Mouse (Mus musculus) forebrain, embryonic 12.5 days (tissue): Measurements from ENCODE around the gene Wwc1. TPM values are rescaled to one million over a fixed set of nuclear protein-coding genes. Genes with fewer than 3 reads are reported as not detected.

Source experiments
- ATAC-seq: fragments of 200-750 bp; cut with Nextera tagmentation; 2 replicates; pipeline ENCODE4 v1.8.0; 2017; ENCODE audit warnings: moderate TSS enrichment; ENCODE audit not compliant: low FRiP score
- H3K27ac ChIP-seq: fragments of 300-500 bp; sonication (generic); 2 replicates; pipeline ENCODE4 v1.5.1; 2016; ENCODE audit warnings: mild to moderate bottlenecking
- H3K27me3 ChIP-seq: fragments of 300-500 bp; sonication (generic); 2 replicates; pipeline ENCODE4 v1.6.1; 2016; ENCODE audit warnings: mild to moderate bottlenecking
- H3K36me3 ChIP-seq: fragments of 300-500 bp; sonication (generic); replicated peaks from 2 replicates; pipeline ENCODE4 v1.6.1; 2016; ENCODE audit warnings: mild to moderate bottlenecking
- H3K4me1 ChIP-seq: fragments of 300-500 bp; sonication (generic); 2 replicates; pipeline ENCODE4 v1.6.1; 2016
- H3K4me2 ChIP-seq: fragments of 300-500 bp; sonication (generic); 2 replicates; pipeline ENCODE4 v1.6.1; 2016; ENCODE audit warnings: mild to moderate bottlenecking, moderate library complexity
- H3K4me3 ChIP-seq: fragments of 300-500 bp; sonication (generic); replicated peaks from 2 replicates; pipeline ENCODE4 v1.5.1; 2016; ENCODE audit warnings: mild to moderate bottlenecking
- H3K9ac ChIP-seq: fragments of 300-500 bp; sonication (generic); 2 replicates; pipeline ENCODE4 v1.6.1; 2016; ENCODE audit warnings: mild to moderate bottlenecking
- H3K9me3 ChIP-seq: fragments of 300-500 bp; sonication (generic); 2 replicates; pipeline ENCODE4 v1.6.1; 2016
- WGBS: fragments of 180-500 bp; shearing (Covaris S2); methylation state at CpG from one replicate; pipeline ENCODE4 v1.1.7; 2016; 5-methylcytosine and 5-hydroxymethylcytosine counted together
- polyA plus RNA-seq: library from polyadenylated mRNA; unstranded; fragments of >200 nt; fragmentation: Nextera tagmentation; extraction: Ambion mirVana; gene quantifications from 2 replicates; pipeline ENCODE4 v1.2.1, GENCODE M21; 2016

Gene Wwc1
- polyA plus RNA-seq, 1 experiment from 2014 or later = 10.3 TPM

DNA sequence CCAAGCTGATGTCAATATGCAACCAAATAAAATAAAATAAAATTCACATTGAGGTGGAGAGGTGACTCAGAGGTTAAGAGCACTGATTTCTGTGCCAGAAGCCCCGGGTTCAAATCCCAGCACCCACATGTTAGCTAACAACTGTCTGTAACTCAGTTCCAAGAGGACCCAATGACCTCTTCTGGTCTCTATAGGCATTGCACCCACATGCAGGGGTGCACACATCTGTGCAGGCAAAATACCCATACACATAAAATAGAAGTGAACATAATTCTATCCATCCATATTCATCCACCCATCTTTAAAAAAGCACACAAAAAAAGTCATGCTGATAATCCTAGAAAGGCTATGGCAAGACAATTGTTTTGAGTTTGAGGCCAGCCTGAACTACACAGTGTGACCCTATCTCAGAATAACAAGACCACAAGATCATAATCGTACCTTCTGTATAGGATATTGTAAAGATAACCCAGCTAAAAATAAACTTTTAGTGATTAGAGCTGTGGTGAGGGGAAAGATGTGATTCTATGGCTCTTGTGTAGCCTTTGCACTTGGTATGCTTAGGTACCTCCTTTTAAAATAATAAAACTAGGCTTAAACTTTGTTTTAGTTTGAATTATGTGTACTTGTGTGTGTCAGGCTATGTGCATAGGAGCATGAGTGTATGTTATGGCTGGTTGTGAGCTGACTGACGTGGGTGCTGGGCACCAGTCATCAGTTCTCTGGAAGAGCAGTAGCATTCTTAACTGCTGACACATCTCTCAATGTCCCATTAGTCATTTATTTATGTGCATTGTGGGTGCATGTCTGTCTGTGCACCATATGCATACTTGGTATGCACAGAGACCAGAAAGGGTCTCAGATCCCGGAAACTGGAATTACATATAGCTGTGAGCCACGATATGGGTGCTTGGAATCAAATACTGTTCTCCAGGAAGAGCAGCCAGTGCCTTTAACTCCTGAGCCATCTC lies 142.9 kb downstream of the Wwc1 start:
- no peak overlapping the region for H3K4me2 ChIP-seq
- ATAC-seq = no peak
- H3K36me3 ChIP-seq = peaks cover 26% of the 10 kb centered on the region
- H3K4me1 ChIP-seq = peaks cover 26% of the 10 kb centered on the region
- H3K4me3 ChIP-seq = no peak overlapping the region
- H3K27me3 ChIP-seq = no peaks in the 10 kb centered on the region
- peak overlapping the region; percentile 66 for H3K27ac ChIP-seq
- H3K9me3 ChIP-seq = no peaks in the 10 kb centered on the region
- WGBS = 87% methylated on average over 5 of the region's 5 CpGs
- H3K9ac ChIP-seq = no peak overlapping the region

DNA sequence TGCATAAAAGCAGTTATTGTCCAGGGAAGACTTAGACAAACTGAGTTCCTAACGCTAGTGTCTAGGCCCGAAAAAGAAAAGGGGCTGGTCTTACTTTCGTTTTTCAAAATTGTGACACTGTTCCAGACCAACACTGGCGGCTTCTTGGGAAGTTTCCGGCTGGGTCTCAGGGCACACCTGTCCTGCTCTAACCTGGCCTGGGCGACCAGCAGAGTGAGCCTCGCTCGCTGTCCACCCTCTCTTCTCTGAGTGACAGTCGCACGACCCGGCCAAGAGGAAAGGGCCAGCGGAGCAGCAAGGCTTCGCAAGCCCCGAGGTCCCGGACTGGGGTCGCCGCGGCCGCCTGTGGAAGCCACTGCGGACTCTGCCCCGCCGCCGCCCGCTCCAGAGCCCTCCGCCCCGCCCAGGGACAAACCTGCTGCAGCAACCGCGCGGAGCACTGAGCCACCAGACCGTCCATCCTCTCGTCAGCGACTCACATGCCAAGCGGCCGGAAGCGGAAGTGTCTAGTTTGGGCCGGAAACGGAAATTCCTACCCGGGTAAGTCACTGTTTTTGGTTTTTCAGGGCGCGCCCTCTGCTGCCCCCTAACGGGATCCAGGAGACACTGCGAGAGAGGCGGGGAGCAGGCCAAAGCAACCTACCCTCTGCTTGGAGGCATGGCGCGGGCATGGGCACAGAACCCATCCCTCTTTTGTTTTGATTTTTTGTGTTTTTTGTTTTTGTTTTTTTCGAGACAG lies 146.1 kb downstream of the Wwc1 start, which contains the start of gene Rars:
Gene Rars (minus strand): TSS at position 485 of the 739 bp plus-strand sequence.
- H3K4me1 ChIP-seq = peaks cover 28% of the 10 kb centered on the region
- peaks cover 35% of the 10 kb centered on the region for H3K36me3 ChIP-seq
- 3% methylated on average over 46 of the region's 46 CpGs for WGBS
- H3K27ac ChIP-seq = no peak within 1 kb of the TSS; the same call in 1 of the 2 replicates
- no peaks in the 10 kb centered on the region for H3K27me3 ChIP-seq
- no peaks in the 10 kb centered on the region for H3K9me3 ChIP-seq
- H3K4me3 ChIP-seq = peak within 1 kb of the TSS; percentile 95
- peak; percentile 78 for ATAC-seq
- peak within 1 kb of the TSS; percentile 79 for H3K9ac ChIP-seq
- peak within 1 kb of the TSS; percentile 75 for H3K4me2 ChIP-seq

DNA sequence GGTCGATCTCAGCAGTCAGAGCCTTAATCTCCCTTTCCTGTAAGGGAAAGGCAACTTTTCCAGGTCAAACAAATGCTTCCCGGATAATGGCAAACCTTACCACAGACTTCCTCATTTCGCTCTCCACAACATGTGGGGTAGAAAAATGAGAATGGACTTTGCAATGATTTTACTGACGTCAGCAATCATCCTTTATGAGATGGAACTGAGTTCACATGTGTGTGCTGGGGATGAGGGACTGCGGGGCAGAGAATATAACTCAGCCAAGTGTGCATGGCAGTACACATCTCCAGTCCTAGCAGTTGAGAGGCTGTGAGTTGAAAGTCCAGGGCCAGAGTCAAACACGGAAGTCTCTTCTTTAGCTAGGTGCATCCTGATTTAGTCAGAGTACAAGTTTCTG lies 147.1 kb downstream of the Wwc1 start:
- Histone ChIP-seq H3K4me1 (peaks cover 21% of the 10 kb centered on the region), H3K9ac (no peak overlapping the region), H3K27ac (no peak overlapping the region), H3K4me3 (peak overlapping the region; percentile 95), H3K36me3 (peaks cover 44% of the 10 kb centered on the region), H3K9me3 (no peaks in the 10 kb centered on the region), H3K4me2 (peak overlapping the region; percentile 75), H3K27me3 (no peaks in the 10 kb centered on the region)
- 89% methylated on average over 6 of the region's 6 CpGs for WGBS
- no peak for ATAC-seq

DNA sequence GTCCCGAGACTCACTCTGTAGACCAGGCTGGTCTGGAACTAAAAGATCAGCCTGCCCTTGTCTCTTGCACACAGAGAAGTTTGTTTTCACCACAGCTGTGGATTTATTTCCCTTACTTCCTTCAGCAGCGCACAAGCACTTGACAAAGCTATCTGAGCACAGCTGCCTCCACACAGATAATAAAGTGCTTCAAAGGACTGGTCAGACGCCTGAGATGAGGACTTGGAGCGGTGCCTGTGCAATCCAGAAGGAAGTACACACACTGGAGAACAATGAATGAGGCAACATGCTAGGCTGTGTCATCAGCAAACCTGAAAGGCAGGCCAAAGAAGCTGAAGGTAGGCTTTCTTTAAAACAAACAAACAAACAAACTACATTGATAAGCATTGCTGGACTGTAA lies 148.2 kb downstream of the Wwc1 start:
- Histone ChIP-seq H3K27me3 (no peaks in the 10 kb centered on the region), H3K9ac (no peak overlapping the region), H3K27ac (no peak overlapping the region), H3K36me3 (peaks cover 55% of the 10 kb centered on the region), H3K4me3 (no peak overlapping the region), H3K4me2 (no peak overlapping the region), H3K9me3 (no peaks in the 10 kb centered on the region), H3K4me1 (peaks cover 16% of the 10 kb centered on the region)
- 89% methylated on average over 4 of the region's 4 CpGs for WGBS
- ATAC-seq = no peak

DNA sequence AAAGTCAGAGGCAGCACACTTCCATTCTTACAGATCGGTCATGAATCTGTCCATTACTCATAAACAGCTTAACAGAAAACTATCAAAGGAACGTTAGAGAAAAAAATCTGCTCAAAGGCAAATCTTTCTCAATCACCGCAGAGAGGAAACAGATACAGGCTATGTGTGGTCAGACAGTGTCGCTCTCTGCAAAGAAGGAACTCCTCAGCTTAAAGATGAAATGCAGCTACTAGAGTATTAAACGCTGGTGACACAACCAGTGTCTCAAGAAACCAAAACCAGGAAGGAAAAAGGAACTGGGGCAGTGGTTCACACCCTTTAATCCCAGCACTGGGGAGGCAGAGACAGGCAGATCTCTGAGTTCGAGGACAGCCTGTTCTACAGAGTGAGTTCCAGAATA lies 152.6 kb downstream of the Wwc1 start:
- H3K4me2 ChIP-seq = no peak overlapping the region
- 93% methylated on average over 6 of the region's 6 CpGs for WGBS
- peaks cover 88% of the 10 kb centered on the region for H3K36me3 ChIP-seq
- peaks cover 4% of the 10 kb centered on the region; the same call in 1 of the 2 replicates for H3K4me1 ChIP-seq
- no peaks in the 10 kb centered on the region for H3K9me3 ChIP-seq
- H3K4me3 ChIP-seq = no peak overlapping the region
- H3K9ac ChIP-seq = no peak overlapping the region
- no peak overlapping the region for H3K27ac ChIP-seq
- ATAC-seq = no peak
- H3K27me3 ChIP-seq = no peaks in the 10 kb centered on the region

DNA sequence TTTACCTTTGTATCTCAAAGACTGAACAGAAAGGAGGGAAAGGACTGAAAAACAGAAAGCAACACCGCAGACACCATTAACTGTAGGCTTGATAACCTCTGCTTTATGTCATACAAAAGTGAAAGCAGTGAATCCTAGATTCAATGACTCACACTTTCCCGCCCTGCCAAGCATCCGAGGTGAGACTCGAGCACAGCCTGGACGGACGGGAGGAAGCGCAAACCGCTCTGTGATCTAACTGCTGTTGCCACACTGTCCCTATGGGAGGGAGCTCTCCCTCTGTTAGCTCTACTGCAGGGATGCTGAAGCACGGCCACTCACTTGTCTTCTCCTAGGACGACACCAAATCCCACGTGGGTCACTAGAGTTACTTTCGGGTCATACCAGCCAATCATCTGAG lies 164.0 kb downstream of the Wwc1 start:
- WGBS = 89% methylated on average over 12 of the region's 12 CpGs
- Histone ChIP-seq H3K36me3 (peaks cover 94% of the 10 kb centered on the region), H3K4me1 (no peaks in the 10 kb centered on the region)

DNA sequence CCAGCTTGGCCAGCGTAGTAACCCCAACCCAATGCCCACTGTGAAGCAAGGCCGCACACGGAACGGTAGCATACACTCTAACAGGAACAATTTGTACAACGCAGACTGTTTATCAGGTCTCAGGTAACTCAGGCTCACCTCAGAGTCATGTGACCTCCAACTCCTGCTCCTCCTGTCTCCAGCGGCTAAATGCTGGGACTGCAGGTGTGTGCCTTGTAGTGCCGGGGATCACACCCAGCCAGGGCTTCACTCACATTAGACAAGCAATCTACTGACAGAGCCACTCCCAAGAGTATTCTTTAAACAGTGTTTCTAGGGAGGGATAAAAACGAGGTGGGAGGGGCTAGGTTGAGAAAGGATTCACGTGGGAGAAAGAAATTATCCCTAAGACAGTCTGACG lies 168.9 kb downstream of the Wwc1 start:
- Histone ChIP-seq H3K4me3 (no peak overlapping the region), H3K4me2 (no peak overlapping the region), H3K36me3 (peaks cover 99% of the 10 kb centered on the region), H3K27ac (no peak overlapping the region), H3K9ac (no peak overlapping the region), H3K4me1 (no peaks in the 10 kb centered on the region), H3K27me3 (no peaks in the 10 kb centered on the region), H3K9me3 (no peaks in the 10 kb centered on the region)
- 84% methylated on average over 10 of the region's 10 CpGs for WGBS
- no peak for ATAC-seq

More for the DNA sequence above, 164.0 kb downstream of the Wwc1 start:
- ATAC-seq = no peak
- Histone ChIP-seq H3K4me3 (no peak overlapping the region), H3K27ac (no peak overlapping the region), H3K9ac (no peak overlapping the region), H3K9me3 (no peaks in the 10 kb centered on the region), H3K4me2 (no peak overlapping the region), H3K27me3 (no peaks in the 10 kb centered on the region)

DNA sequence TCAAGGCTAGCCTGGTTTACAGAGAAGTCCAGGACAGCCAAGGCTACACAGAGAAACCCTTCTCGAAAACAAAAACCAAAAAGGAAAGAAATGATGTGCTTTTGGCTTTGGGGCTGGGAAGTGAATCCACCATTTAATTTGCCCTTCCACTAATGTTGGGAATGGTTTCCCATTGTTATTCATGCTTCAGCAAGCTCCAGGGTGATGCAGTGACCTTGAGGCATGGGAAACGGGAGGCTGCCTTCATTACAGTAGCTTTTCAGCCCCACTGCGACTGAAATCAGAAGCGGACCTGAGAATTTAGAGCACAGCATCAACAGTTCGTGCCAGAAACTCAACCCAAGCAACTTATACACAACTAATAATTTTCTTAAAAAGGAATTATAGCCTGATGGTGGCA lies 179.0 kb downstream of the Wwc1 start:
- Histone ChIP-seq H3K4me3 (no peak overlapping the region), H3K4me1 (peaks cover 19% of the 10 kb centered on the region), H3K36me3 (peaks cover under 1% of the 10 kb centered on the region; the same call in 1 of the 2 replicates), H3K9ac (no peak overlapping the region), H3K4me2 (no peak overlapping the region), H3K9me3 (no peaks in the 10 kb centered on the region), H3K27ac (no peak overlapping the region), H3K27me3 (peaks cover 39% of the 10 kb centered on the region)
- WGBS = 82% methylated on average over 5 of the region's 5 CpGs
- ATAC-seq = no peak

DNA sequence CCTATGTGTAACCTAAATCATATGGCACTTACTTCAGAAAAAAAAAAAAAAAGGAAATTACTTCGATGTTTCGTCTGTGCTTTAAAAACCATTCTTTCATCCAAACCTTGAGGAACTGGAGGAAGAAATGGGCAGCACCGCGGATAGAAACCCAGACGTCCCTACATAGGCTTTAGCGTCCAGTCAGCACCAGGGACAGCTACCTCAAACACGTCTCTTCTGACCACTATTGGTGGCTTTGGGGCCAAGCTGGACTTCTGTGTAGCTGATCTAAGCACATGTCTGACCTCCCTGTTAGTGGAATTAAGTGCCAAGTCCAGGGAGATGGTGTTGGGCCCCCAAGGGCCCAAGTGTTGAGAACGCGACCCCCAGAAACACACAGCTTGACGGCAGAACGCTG lies 181.5 kb downstream of the Wwc1 start, which contains the start of gene Fbll1:
Gene Fbll1 (minus strand): TSS at position 11 of the 400 bp plus-strand sequence.
- H3K27ac ChIP-seq = peak within 1 kb of the TSS; percentile 66; the same call in 1 of the 2 replicates
- 11% methylated on average over 11 of the region's 11 CpGs for WGBS

DNA sequence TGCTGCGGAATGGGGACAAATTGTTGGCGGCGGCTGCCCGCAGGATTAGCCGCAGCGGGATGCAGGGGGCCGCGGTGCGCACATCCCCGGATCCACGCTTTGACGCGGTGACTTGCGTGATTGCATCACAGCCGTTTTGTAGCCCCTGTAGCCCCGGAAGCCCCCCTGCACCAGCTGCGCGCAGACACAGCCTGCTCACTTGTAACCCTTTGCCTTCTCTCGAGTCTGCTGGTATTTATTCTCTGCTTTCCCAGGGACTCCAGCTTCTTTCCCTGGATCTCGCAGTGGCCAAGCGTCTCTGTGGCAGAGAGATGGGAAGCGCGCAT lies 181.9 kb downstream of the Wwc1 start:
- WGBS = 2% methylated on average over 23 of the region's 23 CpGs
- Histone ChIP-seq H3K36me3 (no peaks in the 10 kb centered on the region), H3K4me3 (peak overlapping the region; percentile 68), H3K9ac (peak overlapping the region; percentile 66), H3K4me1 (peaks cover 19% of the 10 kb centered on the region), H3K27ac (peak overlapping the region; percentile 66; the same call in 1 of the 2 replicates), H3K4me2 (peak overlapping the region; percentile 96), H3K27me3 (peaks cover 52% of the 10 kb centered on the region), H3K9me3 (no peaks in the 10 kb centered on the region)
- ATAC-seq = peak; percentile 92

More for the DNA sequence above, 181.5 kb downstream of the Wwc1 start, which contains the start of gene Fbll1:
- Histone ChIP-seq H3K27me3 (peaks cover 52% of the 10 kb centered on the region), H3K4me2 (peak within 1 kb of the TSS; percentile 96), H3K9me3 (no peaks in the 10 kb centered on the region), H3K4me1 (peaks cover 19% of the 10 kb centered on the region), H3K36me3 (no peaks in the 10 kb centered on the region), H3K4me3 (peak within 1 kb of the TSS; percentile 68), H3K9ac (peak within 1 kb of the TSS; percentile 66)
- ATAC-seq = no peak

DNA sequence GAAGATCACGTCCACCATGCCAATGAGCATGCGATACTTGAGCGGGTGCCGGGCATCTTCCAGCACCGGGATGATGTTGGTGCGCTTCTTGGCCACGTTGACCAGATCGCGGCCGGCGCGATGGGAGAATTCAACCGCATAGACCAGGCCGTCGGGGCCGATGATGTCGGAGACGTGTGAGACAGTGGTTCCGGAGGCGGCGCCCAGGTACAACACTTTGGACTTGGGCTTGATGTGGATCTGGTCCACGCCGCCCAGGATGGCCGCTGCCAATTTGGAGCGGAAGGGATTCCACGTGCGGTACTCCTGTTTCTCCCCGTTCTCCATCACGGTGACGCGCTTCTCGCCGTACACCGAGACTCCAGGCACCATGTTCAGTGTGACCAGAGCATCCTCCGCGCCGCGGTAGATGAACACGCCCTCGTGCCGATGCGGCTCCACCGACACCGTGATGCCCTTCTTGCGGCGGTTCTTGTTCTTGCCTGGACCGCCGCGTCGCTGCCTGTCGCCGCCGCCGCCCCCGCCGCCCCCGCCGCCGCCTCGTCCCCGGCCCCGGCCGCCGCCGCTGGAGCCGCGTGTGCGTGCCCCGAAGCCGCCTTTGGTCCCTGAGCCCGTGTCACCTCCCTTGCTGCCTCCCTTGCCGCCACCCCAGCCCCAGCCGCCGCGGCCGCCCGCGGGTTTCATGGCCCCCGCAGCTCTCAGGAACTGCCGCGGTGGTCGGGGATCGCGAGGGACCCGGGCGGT lies 182.4 kb downstream of the Wwc1 start:
- Histone ChIP-seq H3K4me2 (peak overlapping the region; percentile 96), H3K27me3 (peaks cover 52% of the 10 kb centered on the region), H3K4me1 (peaks cover 19% of the 10 kb centered on the region), H3K27ac (peak overlapping the region; percentile 66; the same call in 1 of the 2 replicates), H3K9me3 (no peaks in the 10 kb centered on the region), H3K36me3 (no peaks in the 10 kb centered on the region), H3K4me3 (peak overlapping the region; percentile 68), H3K9ac (peak overlapping the region; percentile 66)
- 3% methylated on average over 77 of the region's 86 CpGs for WGBS
- ATAC-seq = peak; percentile 72
